Mouse (Mus musculus) neutrophil, adult 83 days (primary cell): Measurements from ENCODE around the gene Itgam. TPM values are rescaled to one million over a fixed set of nuclear protein-coding genes. Genes with fewer than 3 reads are reported as not detected.

Experiments used
- total RNA-seq, 2 experiments: library from RNA; stranded (reverse); gene quantifications; one replicate each; pipeline ENCODE4 v1.2.4; 2023

The Itgam gene
- total RNA-seq: 100 to 1,000 TPM; 774 to 879 TPM

GRCm38 (mm10) chr7:128062456-128062855, at the start of gene Itgam, which contains the start of gene Gm49368:
Gene Itgam, plus strand, starts transcription at chr7:128062640.
Gene Gm49368, plus strand, starts transcription at chr7:128062683.

GRCm38 (mm10) chr7:128128741-128129720, 66.6 kb downstream of the Itgam start, which contains the start of gene Itgax:
Gene Itgax, plus strand, starts transcription at chr7:128129547.

GRCm38 (mm10) chr7:128154076-128154475, 91.6 kb downstream of the Itgam start, which contains the start of gene Itgad:
Gene Itgad, plus strand, starts transcription at chr7:128154376.

Other genes starting within 250 kb of the Itgam start
- gene Stx4a, start 238.3 kb upstream of the Itgam start, total RNA-seq: 10 to 100 TPM; 62.6 to 67.6 TPM
- under 1 TPM in 1 of 2 experiments, not detected in 1; 0.07 TPM for gene Stx1b, start 238.1 kb upstream of the Itgam start, total RNA-seq
- gene Zfp646, start 186.4 kb upstream of the Itgam start, total RNA-seq: 10 to 100 TPM; 38.2 to 43.4 TPM
- gene Zfp668, start 185.8 kb upstream of the Itgam start, total RNA-seq: 1 to 10 TPM; 6.5 to 7.0 TPM
- gene Prss53, start 171.7 kb upstream of the Itgam start, total RNA-seq: under 1 TPM; 0.20 to 0.24 TPM
- not detected for gene Gm21974, start 167.2 kb upstream of the Itgam start, total RNA-seq
- 10 to 100 TPM in 1 of 2 experiments, 1 to 10 TPM in 1; 8.8 to 11.9 TPM for gene Vkorc1, start 167.0 kb upstream of the Itgam start, total RNA-seq
- gene Bckdk, start 158.6 kb upstream of the Itgam start, total RNA-seq: 10 to 100 TPM; 34.8 to 38.6 TPM
- gene Kat8, start 150.1 kb upstream of the Itgam start, total RNA-seq: 10 to 100 TPM; 17.9 to 18.5 TPM
- not detected for gene Prss8, start 132.5 kb upstream of the Itgam start, total RNA-seq
- gene Prss36, start 115.9 kb upstream of the Itgam start, total RNA-seq: under 1 TPM in 1 of 2 experiments, not detected in 1; 0.57 TPM
- 100 to 1,000 TPM; 337 to 395 TPM for gene Fus, start 95.2 kb upstream of the Itgam start, total RNA-seq
- gene Pycard, start 68.8 kb upstream of the Itgam start, total RNA-seq: 10 to 100 TPM; 57.7 to 66.8 TPM
- gene Trim72, start 58.7 kb upstream of the Itgam start, total RNA-seq: under 1 TPM; 0.31 to 0.75 TPM
- 10 to 100 TPM in 1 of 2 experiments, 1 to 10 TPM in 1; 4.9 to 20.5 TPM for gene Gm49368, start within 50 bp of the Itgam start, total RNA-seq
- 10 to 100 TPM; 11.8 to 14.7 TPM for gene Itgax, start 66.9 kb downstream of the Itgam start, total RNA-seq
- gene Itgad, start 91.7 kb downstream of the Itgam start, total RNA-seq: 1 to 10 TPM in 1 of 2 experiments, under 1 TPM in 1; 0.79 to 1.1 TPM
- not detected for gene Cox6a2, start 143.7 kb downstream of the Itgam start, total RNA-seq
- 10 to 100 TPM; 10.9 to 12.7 TPM for gene Armc5, start 174.7 kb downstream of the Itgam start, total RNA-seq
- gene 9130023H24Rik, start 175.4 kb downstream of the Itgam start, total RNA-seq: 1 to 10 TPM; 3.4 TPM
- gene Tgfb1i1, start 184.2 kb downstream of the Itgam start, total RNA-seq: 1 to 10 TPM in 1 of 2 experiments, under 1 TPM in 1; 0.79 to 1.5 TPM
- not detected for gene Slc5a2, start 203.0 kb downstream of the Itgam start, total RNA-seq
- gene BC017158, start 235.5 kb downstream of the Itgam start, total RNA-seq: 10 to 100 TPM; 17.3 to 17.7 TPM